Mouse (Mus musculus) MN1 (cell line): ENCODE data around the gene Zfand2a.

Experiments used
- DNase-seq: peaks from one replicate; pipeline ENCODE4 v3.0.0-alpha.2; 2016; ENCODE audit warnings: low spot score

Gene Zfand2a

DNA sequence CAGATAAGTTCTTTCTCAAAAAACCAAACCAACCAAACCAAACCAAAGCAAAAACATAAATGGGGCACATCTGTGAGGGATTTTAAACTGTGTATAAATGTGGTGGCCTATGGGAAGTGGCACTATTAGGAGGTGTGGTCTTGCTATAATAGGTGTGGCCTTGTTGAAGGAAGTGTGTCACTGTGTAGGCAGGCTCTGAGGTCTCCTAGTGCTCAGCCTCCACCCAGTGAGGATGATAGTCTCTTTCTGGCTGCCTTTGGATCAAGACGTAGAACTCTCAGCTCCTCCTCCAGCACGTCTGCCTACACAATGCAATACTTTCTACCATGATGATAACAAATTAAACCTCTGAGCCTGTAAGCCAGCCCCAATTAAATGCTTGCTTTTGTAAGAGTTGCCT lies 18.0 kb downstream of the Zfand2a start:
- DNase-seq, result no peak

- peak; percentile 37 for DNase-seq
Measured at GRCm38 (mm10) chr5:139464874-139465273, 19.5 kb downstream of the Zfand2a start.

GRCm38 (mm10) chr5:139460384-139461067 lies 23.8 kb downstream of the Zfand2a start, which contains the start of gene 3110082I17Rik:
Gene 3110082I17Rik (minus strand): TSS chr5:139460527.
- DNase-seq, result peak; percentile 97

DNA sequence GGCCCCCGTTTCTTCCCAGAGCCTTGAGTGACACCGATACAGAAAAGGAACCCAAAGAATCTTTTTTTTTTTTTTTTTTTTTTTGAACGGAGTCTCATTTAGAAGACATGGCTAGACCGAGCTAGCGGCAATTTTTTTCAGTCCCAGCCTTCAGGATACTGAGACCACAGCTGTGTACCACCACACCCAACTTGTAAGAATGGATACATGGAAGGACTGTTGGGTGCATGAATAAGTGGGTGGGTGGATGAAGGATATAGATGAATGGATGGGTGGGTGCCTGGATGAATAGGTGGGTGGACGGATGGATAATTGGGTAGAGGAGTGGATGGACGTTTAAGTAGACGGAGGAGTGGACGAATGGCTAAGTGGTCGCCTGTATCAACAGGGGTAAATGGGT lies 24.4 kb downstream of the Zfand2a start:
- no peak for DNase-seq

GRCm38 (mm10) chr5:139457241-139457640 lies 27.1 kb downstream of the Zfand2a start:
- DNase-seq, result no peak

DNA sequence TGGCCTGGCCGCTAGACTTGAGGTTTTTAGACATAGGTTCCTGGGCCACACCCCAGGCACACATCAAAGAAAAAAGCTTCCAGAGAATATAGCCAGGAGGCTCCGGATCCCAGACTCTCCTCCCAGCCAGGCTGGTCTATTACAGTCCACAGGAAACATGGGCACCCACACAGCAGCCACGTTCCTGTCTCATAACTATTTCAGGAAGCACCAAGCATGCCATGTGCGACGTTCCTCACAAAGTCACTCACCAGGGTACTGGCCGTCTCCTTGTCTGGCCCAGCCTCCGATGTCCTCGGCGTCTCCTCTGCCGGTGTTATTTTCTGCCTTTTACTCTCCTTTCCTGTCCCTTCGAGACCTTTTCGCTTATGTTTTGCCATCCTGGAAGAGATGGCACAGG lies 29.2 kb downstream of the Zfand2a start:
- DNase-seq, result no peak

DNA sequence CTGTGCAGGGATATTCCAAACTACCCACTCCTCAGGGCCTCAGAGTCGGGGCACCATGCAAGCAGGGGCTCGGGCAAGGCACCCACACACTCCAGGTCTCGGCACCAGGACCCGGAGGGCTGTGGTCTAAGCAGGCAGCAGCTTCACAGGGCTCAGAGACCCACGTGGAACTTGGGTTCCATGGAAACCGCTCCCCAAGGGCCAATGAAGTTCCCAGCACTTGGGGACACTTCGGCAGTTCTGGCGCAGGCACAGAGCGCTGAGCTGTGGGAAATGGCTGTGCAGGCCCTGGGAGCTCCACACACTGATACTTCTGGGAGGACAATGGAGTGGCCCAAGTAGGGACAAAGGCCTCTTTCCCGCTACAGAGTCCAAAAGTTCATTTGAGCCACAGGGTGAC lies 31.3 kb downstream of the Zfand2a start:
- no peak for DNase-seq

DNA sequence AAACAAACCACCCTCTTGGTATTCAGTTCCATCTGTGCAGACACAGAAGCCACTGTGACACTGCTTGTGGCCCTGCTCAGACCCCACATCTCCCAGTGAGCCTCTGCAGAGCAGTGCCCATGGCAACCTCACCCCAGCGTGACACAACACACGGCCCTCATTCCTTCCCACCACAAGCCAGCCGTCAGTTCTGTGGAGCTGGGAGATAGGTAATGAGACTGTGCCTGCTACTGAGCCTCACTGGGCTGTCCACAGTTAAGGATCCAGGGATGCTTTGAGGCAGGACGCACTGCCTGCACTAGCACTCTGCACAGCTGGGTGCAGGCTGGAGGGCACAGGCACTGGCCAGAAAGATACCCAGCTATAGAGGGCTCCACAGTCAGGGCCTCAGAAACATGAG lies 34.4 kb downstream of the Zfand2a start:
- peak; percentile 49 for DNase-seq

DNA sequence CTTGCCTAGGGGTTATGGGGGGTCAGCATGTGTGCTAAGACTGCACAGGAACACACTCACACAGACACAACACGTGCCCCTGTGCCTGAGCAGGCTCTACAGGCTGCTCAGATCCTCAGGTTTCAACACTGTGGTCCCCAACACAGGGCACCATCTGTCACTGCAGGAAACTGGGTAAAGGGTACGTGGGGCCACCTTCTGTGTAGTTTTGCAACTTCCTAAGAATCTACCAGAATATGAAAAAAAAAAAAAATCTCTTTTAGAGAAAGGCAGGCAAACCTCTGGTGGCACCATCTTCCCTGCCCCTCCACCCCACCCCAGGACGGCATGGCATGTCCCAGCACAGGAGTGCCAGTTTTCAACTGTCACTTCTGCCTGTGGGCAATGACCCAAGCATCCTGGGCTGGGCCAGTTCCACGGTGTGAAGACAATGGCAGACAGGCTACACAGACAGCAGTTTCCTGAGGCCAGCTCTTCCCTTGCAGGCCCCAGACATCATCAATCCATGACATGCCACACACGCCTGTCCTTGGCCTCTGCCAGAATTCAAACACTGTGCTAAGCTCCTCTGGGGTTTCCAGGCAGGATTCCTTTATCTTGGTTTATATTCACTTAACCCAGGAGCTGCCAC lies 35.1 kb downstream of the Zfand2a start:
- DNase-seq, result peak; percentile 62

GRCm38 (mm10) chr5:139448025-139448424 lies 36.3 kb downstream of the Zfand2a start:
- no peak for DNase-seq

- peak; percentile 37 for DNase-seq
Measured at GRCm38 (mm10) chr5:139445258-139445657, 39.1 kb downstream of the Zfand2a start.

GRCm38 (mm10) chr5:139442962-139443361 lies 41.4 kb downstream of the Zfand2a start:
- no peak for DNase-seq

- no peak for DNase-seq
Measured at GRCm38 (mm10) chr5:139442428-139442827, 41.9 kb downstream of the Zfand2a start.

DNA sequence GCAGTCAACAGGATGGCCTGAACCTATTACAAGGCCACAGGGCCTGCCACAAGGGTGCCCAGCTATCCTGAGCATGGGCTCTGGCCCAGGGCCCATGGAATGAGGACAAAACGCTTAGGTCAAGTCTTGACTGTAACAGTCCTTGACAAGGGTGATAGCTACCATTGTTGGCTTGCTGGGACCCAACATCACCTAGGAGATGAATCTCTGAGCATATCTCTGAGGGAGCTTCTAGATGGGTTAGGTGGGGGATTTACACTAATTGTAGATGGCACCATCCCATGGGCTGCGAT lies 42.7 kb downstream of the Zfand2a start:
- no peak for DNase-seq

DNA sequence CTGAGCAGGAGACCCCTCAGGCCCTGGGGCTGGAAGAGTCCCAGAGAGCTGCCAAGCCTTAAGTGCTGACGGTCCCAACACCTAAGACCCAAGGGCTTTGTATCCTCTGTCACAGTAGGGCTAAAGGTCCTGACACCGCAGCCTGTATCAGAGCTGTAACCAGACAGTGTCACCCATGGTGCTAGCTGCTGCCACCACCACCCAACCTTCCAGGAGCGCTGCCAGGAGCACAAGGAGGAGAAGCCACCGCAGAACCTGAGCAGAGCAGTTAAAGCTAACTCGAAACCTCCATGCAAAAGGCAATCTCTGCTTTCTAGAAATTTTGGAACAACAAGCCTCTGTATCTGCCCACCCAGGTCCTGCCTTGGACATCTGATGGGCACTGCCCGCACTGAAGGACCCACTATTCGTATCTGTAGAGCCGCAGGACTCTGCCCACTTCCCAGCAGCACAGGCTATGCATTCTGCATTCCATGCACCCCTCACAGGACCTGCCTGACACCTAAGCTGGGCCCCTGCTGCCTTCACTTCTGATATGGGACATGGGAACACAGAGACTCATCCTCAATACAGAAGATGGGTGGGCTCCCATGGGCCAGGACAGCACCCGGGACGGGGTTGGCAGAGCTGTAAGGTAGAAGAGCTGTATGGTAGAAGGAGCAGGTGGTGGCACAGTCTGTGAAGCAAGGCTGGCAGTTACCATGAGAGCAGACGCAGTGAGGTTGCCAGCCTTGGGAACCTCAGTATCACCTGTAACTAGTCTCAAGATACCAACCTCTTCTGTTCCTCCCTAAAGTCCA lies 43.2 kb downstream of the Zfand2a start:
- no peak for DNase-seq

DNA sequence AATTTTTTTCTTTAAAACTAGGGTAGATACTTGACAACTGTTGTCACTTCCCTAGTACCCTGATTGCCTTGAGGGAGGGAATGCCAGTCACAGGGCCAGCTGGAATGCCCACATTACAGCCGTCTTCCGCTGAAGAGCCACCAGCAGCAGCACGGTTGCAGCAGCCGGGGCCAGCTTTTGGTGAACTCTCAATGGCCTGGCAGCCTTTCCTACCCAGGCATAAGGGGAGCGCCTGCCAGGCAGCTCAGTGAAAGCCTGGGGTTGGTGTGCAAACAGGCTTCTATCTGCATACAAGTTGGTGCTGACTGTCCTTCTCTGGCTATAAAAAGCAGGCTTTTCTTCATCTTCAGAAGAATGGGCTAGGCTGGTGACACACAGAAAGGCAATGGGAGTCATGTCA lies 43.9 kb downstream of the Zfand2a start:
- DNase-seq, result no peak

- DNase-seq, result no peak
Measured at GRCm38 (mm10) chr5:139438440-139438839, 45.9 kb downstream of the Zfand2a start.

GRCm38 (mm10) chr5:139437769-139438168 lies 46.6 kb downstream of the Zfand2a start:
- no peak for DNase-seq

DNA sequence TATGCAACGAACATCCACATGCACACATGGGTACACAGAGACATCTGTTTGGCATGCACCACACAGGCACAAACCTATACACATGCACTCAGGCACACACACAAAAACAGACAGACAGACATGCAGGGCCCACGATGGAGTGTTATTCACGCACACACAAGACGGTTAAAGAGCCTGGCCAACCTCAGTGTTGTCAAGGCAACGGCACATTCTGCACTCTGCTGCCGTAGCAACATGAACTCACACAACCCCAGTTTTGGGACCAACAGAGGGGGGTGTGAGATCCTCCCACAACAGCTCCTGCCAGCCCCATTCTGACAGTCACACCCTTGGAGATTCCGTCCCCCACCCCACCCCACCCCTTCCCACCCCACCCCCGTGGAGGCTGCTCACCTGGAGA lies 49.4 kb downstream of the Zfand2a start:
- DNase-seq, result peak; percentile 32

- DNase-seq, result peak; percentile 21
Measured at GRCm38 (mm10) chr5:139433842-139434568, 50.3 kb downstream of the Zfand2a start.

DNA sequence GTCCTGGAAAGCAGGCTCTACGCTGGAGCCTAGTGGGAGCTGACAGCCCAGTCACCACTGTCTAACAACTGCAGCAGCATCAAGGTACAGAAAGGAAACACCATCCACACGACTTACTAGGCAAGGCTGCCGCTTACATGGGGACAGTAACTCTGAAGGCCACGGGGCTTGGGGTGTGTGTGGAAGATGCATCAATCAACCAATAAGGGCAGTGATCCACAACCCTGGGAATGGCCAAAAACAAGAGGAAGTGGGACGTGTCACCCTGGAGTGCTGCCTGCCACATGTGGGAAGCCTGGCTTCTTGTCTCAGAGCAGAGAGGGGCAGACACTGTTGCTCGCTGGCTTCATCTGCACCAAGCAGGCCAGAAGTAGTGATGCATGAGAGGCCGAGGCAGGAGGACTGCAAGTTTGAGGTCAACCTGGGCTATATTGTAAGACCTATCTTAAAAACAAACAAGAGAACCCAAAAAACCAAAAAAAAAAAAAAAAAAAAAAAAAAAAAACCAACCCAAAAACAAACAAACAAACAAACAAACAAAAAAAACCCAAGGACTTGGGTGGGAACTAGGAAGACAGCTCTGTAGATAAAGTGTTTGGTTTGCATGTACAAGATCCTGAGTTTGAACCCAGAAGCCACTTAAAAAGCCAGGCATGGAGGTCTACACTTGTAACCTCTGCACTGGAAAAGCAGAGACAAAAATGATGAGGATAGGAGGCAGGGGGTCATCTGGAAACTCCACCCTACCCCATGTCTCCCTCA lies 51.4 kb downstream of the Zfand2a start:
- no peak for DNase-seq

DNA sequence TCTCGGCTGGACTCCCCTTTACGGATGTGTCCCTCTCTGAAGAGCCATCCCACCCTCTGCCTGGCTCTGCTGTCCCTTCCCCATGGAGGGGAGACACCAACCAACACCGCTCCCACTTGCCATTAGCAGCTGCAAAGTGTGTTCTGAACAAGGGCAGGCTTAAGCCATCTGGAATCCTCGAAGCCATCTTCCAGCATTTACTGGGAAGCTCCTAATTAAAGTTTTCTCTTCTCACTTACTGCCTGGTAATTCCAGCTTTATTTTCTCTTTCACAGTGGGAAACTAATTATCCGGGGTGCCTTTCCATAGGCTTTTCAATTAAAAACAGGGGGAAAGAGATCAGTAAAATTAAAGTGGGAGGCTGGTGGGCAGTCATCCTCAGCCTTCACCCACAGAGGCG lies 52.0 kb downstream of the Zfand2a start:
- no peak for DNase-seq
